Mouse (Mus musculus): ENCODE data around the gene Ttc22. TPM values are rescaled to one million over a fixed set of nuclear protein-coding genes. Genes with fewer than 3 reads are reported as not detected.

Ttc22 gene
- polyA plus RNA-seq, 1 experiment from 2014 or later: 0.74 TPM

- Histone ChIP-seq H3K36me3 (peaks cover 100% of the 10 kb centered on the region), H3K4me3 (no peak overlapping the region), H3K4me1 (no peaks in the 10 kb centered on the region), H3K9ac (no peak overlapping the region), H3K9me3 (no peaks in the 10 kb centered on the region), H3K4me2 (no peak overlapping the region), H3K27me3 (replicated peaks) (no peaks in the 10 kb centered on the region), H3K27ac (replicated peaks) (no peak overlapping the region)
- WGBS: 76% methylated on average over 5 of the region's 5 CpGs
- no peak for ATAC-seq (ENCODE audit: extremely low read depth, insufficient number of reproducible peaks, low FRiP score, low TSS enrichment)
Observed at GRCm38 (mm10) chr4:106663956-106664470, 41.8 kb downstream of the Ttc22 start.

GRCm38 (mm10) chr4:106664697-106665096 is 42.5 kb downstream of the Ttc22 start:
- Histone ChIP-seq H3K4me3 (no peak overlapping the region), H3K9ac (no peak overlapping the region), H3K4me1 (no peaks in the 10 kb centered on the region), H3K27ac (replicated peaks) (no peak overlapping the region), H3K9me3 (no peaks in the 10 kb centered on the region), H3K27me3 (replicated peaks) (no peaks in the 10 kb centered on the region), H3K36me3 (peaks cover 100% of the 10 kb centered on the region), H3K4me2 (no peak overlapping the region)
- ATAC-seq (ENCODE audit: extremely low read depth, insufficient number of reproducible peaks, low FRiP score, low TSS enrichment): no peak
- 79% methylated on average over 6 of the region's 6 CpGs for WGBS

- WGBS: 96% methylated on average over 2 of the region's 2 CpGs
- no peak overlapping the region for H3K4me3 ChIP-seq
- H3K4me1 ChIP-seq: no peaks in the 10 kb centered on the region
- ATAC-seq (ENCODE audit: extremely low read depth, insufficient number of reproducible peaks, low FRiP score, low TSS enrichment): no peak
- H3K27me3 ChIP-seq (replicated peaks): no peaks in the 10 kb centered on the region
- no peak overlapping the region for H3K4me2 ChIP-seq
- H3K27ac ChIP-seq (replicated peaks): no peak overlapping the region
- H3K9ac ChIP-seq: no peak overlapping the region
- no peaks in the 10 kb centered on the region for H3K9me3 ChIP-seq
- H3K36me3 ChIP-seq: peaks cover 100% of the 10 kb centered on the region
Observed at GRCm38 (mm10) chr4:106665269-106665668, 43.0 kb downstream of the Ttc22 start.

DNA sequence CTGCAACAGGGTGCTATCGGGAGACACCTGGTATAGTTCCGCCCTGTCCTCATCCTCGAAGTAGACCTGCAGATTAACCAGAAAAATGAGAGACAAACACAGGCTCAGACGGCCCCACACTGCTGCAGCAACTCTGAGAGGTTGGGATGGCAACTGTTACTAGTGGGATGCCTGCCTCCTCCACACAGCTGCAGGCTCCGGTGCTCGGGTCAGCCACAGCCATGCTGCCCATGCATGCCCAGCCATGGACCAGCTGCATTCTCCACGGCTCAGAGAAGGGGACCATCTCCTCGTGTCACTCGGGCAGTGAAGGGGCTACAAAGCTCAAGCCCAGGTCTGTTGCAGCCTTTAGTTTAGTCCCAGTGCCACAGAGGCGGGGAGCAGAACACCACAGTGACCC is 43.4 kb downstream of the Ttc22 start:
- Histone ChIP-seq H3K9ac (no peak overlapping the region), H3K27me3 (replicated peaks) (no peaks in the 10 kb centered on the region), H3K4me3 (no peak overlapping the region), H3K9me3 (no peaks in the 10 kb centered on the region), H3K27ac (replicated peaks) (no peak overlapping the region), H3K4me2 (no peak overlapping the region), H3K36me3 (peaks cover 100% of the 10 kb centered on the region), H3K4me1 (no peaks in the 10 kb centered on the region)
- WGBS: 89% methylated on average over 10 of the region's 10 CpGs
- no peak for ATAC-seq (ENCODE audit: extremely low read depth, insufficient number of reproducible peaks, low FRiP score, low TSS enrichment)

- WGBS: 89% methylated on average over 2 of the region's 2 CpGs
- H3K9me3 ChIP-seq: no peaks in the 10 kb centered on the region
- no peak overlapping the region for H3K9ac ChIP-seq
- no peak for ATAC-seq (ENCODE audit: extremely low read depth, insufficient number of reproducible peaks, low FRiP score, low TSS enrichment)
- no peaks in the 10 kb centered on the region for H3K27me3 ChIP-seq (replicated peaks)
- no peak overlapping the region for H3K4me2 ChIP-seq
- H3K4me1 ChIP-seq: no peaks in the 10 kb centered on the region
- H3K36me3 ChIP-seq: peaks cover 100% of the 10 kb centered on the region
- no peak overlapping the region for H3K4me3 ChIP-seq
- no peak overlapping the region for H3K27ac ChIP-seq (replicated peaks)
Observed at GRCm38 (mm10) chr4:106666546-106666945, 44.3 kb downstream of the Ttc22 start.

DNA sequence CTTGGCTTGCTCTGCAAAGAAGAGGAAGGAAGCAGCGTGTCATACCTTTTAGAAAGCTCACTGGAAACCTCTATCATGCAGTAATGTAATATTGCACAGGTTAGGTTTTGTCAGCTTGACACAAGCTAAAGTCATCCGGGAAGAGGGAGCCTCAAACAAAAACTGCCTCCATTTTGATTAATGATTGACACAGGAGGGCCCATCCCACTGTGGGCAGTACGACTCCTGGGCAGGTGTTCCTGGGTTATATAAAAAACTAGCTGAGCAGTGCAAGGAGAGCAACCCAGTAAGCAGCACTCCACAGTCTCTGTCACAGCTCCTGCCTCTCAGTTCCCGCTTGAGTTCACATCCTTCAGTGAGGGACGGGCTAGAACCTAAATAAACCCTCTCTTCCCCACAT is 54.5 kb downstream of the Ttc22 start:
- Histone ChIP-seq H3K4me1 (peaks cover 10% of the 10 kb centered on the region), H3K27ac (replicated peaks) (no peak overlapping the region), H3K9ac (no peak overlapping the region), H3K4me2 (no peak overlapping the region), H3K4me3 (no peak overlapping the region), H3K27me3 (replicated peaks) (no peaks in the 10 kb centered on the region), H3K9me3 (no peaks in the 10 kb centered on the region), H3K36me3 (peaks cover 53% of the 10 kb centered on the region)
- no peak for ATAC-seq (ENCODE audit: extremely low read depth, insufficient number of reproducible peaks, low FRiP score, low TSS enrichment)
- 86% methylated on average over 5 of the region's 5 CpGs for WGBS

GRCm38 (mm10) chr4:106678442-106679118 is 56.3 kb downstream of the Ttc22 start, which contains the start of gene Ttc4:
Gene Ttc4, minus strand, starts transcription at chr4:106678944.
- Histone ChIP-seq H3K27me3 (replicated peaks) (no peaks in the 10 kb centered on the region), H3K4me3 (peak within 1 kb of the TSS; percentile 90), H3K4me2 (peak within 1 kb of the TSS; percentile 94), H3K4me1 (peaks cover 10% of the 10 kb centered on the region), H3K9me3 (no peaks in the 10 kb centered on the region), H3K27ac (replicated peaks) (peak within 1 kb of the TSS; percentile 72), H3K36me3 (peaks cover 35% of the 10 kb centered on the region), H3K9ac (peak within 1 kb of the TSS; percentile 95)
- ATAC-seq (ENCODE audit: extremely low read depth, insufficient number of reproducible peaks, low FRiP score, low TSS enrichment): peak; percentile 94
- WGBS: under 1% methylated on average over 42 of the region's 43 CpGs

GRCm38 (mm10) chr4:106679152-106679551 is 56.9 kb downstream of the Ttc22 start:
- no peak for ATAC-seq (ENCODE audit: extremely low read depth, insufficient number of reproducible peaks, low FRiP score, low TSS enrichment)
- no peak overlapping the region for H3K9ac ChIP-seq
- H3K27ac ChIP-seq (replicated peaks): no peak overlapping the region
- peak overlapping the region; percentile 94 for H3K4me2 ChIP-seq
- no peaks in the 10 kb centered on the region for H3K9me3 ChIP-seq
- peaks cover 29% of the 10 kb centered on the region for H3K36me3 ChIP-seq
- WGBS: 39% methylated on average over 3 of the region's 3 CpGs
- H3K4me1 ChIP-seq: peaks cover 10% of the 10 kb centered on the region
- H3K4me3 ChIP-seq: peak overlapping the region; percentile 90
- no peaks in the 10 kb centered on the region for H3K27me3 ChIP-seq (replicated peaks)

DNA sequence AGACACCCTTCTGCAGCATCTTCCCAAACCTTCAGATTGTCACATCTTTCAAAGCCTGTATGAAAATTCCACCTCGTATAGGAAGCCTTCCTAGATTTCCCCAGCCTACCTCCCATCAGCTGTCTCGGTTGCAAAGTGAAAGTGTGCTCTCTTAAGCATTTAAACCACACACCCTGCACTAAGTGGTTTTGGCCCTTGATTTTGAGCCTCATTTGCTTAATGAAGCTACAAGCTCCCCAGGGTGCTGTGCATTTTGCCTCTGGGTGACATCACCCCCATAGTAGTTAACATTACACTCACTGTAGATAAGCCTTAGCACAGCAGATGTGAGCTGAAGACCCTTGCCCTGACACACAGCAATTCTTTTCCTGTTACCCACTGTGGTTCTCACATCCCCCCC is 58.7 kb downstream of the Ttc22 start:
- peaks cover 10% of the 10 kb centered on the region for H3K4me1 ChIP-seq
- H3K4me3 ChIP-seq: no peak overlapping the region
- no peak overlapping the region for H3K27ac ChIP-seq (replicated peaks)
- no peaks in the 10 kb centered on the region for H3K9me3 ChIP-seq
- H3K27me3 ChIP-seq (replicated peaks): no peaks in the 10 kb centered on the region
- no peak for ATAC-seq (ENCODE audit: extremely low read depth, insufficient number of reproducible peaks, low FRiP score, low TSS enrichment)
- WGBS: 45% methylated on average over 2 of the region's 2 CpGs
- peaks cover 11% of the 10 kb centered on the region for H3K36me3 ChIP-seq
- H3K9ac ChIP-seq: no peak overlapping the region
- no peak overlapping the region for H3K4me2 ChIP-seq

DNA sequence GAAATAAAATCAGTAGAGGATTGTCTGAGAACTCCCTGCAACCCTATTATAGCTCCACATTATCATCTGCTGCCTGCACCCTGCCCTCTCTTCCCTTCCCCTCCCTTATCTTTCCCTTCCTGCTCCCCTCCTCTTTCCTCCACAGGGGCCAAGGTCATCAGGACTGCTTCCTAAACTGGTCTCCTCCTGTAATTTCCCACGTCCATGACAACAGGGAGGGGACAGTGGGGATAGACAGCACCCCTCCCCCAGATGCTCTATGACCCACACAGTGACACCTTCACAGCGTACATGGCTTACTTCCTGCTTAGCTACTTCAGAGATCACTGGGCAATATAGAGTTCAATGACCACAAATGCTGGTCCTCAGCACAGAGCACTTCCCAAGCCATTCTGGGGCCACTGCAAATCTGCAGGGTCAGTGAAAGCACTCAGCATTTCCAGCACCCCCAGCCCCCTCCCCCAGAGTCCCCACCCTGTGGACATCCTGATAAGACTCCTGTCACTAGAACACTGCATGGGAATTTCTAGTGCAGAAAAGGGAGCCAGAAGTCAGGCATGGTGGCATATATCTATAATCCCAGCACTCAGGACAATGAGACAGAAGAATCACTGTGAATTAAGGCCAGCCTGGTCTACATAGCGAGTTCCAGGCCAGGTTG is 66.5 kb downstream of the Ttc22 start:
- Histone ChIP-seq H3K36me3 (no peaks in the 10 kb centered on the region), H3K27me3 (replicated peaks) (peaks cover 12% of the 10 kb centered on the region; the same call in 1 of the 2 replicates), H3K4me2 (no peak overlapping the region), H3K9me3 (no peaks in the 10 kb centered on the region), H3K4me3 (no peak overlapping the region), H3K4me1 (peaks cover 12% of the 10 kb centered on the region; the same call in 1 of the 2 replicates), H3K27ac (replicated peaks) (peak overlapping the region; percentile 65), H3K9ac (no peak overlapping the region)
- WGBS: 32% methylated on average over 3 of the region's 3 CpGs
- ATAC-seq (ENCODE audit: extremely low read depth, insufficient number of reproducible peaks, low FRiP score, low TSS enrichment): 0 out of 2 replicates have a peak, but pooled peaks have one; percentile 42

Measured in heart, embryonic 13.5 days (tissue).